Mouse (Mus musculus) brown adipose tissue, adult 24 weeks (tissue): ENCODE results near the gene Sspo. TPM values are rescaled to one million over a fixed set of nuclear protein-coding genes. Genes with fewer than 3 reads are reported as not detected.

Source experiments
- polyA plus RNA-seq: library from polyadenylated mRNA; stranded (reverse); fragments of >200 nt; gene quantifications from 2 replicates; pipeline ENCODE4 v1.2.4, GENCODE M21; 2012; ENCODE audit not compliant: missing spikeins, insufficient read depth, insufficient read length

The Sspo gene
- polyA plus RNA-seq, 1 experiment, result not detected

Other genes with a start within 250 kb of the Sspo start
- 5.9 and 6.6 TPM in 2 replicates for gene Krba1, start 52.6 kb upstream of the Sspo start, polyA plus RNA-seq
- 41.3 and 44.0 TPM in 2 replicates for gene Zfp467, start 2.4 kb upstream of the Sspo start, polyA plus RNA-seq
- 3.1 and 4.0 TPM in 2 replicates for gene Atp6v0e2, start 89.4 kb downstream of the Sspo start, polyA plus RNA-seq
- gene Lrrc61, start 106.6 kb downstream of the Sspo start, polyA plus RNA-seq, result 9.1 and 22.4 TPM in 2 replicates
- gene Rarres2, start 124.6 kb downstream of the Sspo start, polyA plus RNA-seq, result 260 and 356 TPM in 2 replicates
- not detected in 2 replicates for gene Gm45021, start 141.4 kb downstream of the Sspo start, polyA plus RNA-seq
- gene Repin1, start 145.7 kb downstream of the Sspo start, polyA plus RNA-seq, result 14.1 and 17.4 TPM in 2 replicates
- gene Gm44965, start 145.7 kb downstream of the Sspo start, polyA plus RNA-seq, result not detected in 2 replicates
- gene Zfp775, start 153.8 kb downstream of the Sspo start, polyA plus RNA-seq, result 1.2 and 2.3 TPM in 2 replicates
- 2.3 and 2.9 TPM in 2 replicates for gene AI854703, start 178.5 kb downstream of the Sspo start, polyA plus RNA-seq
- gene Gimap8, start 199.0 kb downstream of the Sspo start, polyA plus RNA-seq, result 3.4 and 5.1 TPM in 2 replicates
- gene Gimap9, start 227.9 kb downstream of the Sspo start, polyA plus RNA-seq, result 2.5 and 5.9 TPM in 2 replicates
- 13.3 and 27.1 TPM in 2 replicates for gene Gimap4, start 236.3 kb downstream of the Sspo start, polyA plus RNA-seq